Mouse (Mus musculus) heart, adult 11 months (tissue): ENCODE results near the gene Nfib.

Experiments
- DNase-seq: peaks from one replicate; pipeline ENCODE4 v3.0.0; 2022

The Nfib gene

DNA sequence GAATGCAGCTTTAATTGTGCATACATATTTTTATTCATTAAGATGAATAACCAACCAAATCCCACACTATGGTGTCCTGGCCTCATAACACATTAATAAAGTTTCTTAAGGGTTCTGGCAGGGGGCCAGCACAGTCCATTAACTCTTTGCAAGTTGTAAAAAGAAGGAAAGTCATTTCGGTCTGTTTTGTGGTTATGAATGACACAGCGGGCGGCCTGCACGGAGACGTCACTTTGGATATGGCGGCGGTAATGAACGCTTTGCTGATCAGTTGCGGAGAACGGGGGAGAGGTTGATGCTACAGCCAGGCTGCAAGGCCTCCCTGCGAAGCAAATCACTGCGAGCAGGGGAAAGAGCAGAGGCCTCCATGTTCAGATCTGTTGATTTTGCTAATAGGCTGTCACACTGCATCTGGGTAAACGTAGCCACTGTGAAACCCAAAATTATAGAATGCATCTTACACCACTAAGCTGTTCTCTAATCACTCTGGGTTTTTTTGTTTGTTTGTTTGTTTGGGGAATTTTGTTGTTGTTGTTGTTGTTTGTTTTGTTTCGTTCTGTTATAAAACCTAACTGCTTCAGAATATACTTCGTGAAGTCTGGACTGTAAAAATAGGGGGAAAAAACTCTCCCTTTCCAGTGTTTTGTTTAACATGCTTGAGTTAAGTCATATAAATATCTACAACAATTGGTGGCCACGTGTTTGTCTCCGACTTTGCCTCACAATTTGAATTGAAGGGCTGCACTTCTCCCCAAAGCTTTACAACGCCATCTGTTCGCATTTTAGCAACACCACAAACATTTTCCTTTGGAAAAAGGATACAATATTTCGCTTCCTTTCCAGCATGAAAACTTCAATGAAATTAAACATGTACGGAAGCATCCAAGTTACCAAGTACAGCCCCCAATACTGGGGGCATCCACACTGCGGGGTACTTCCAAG, 296.8 kb downstream of the Nfib start:
- peak; percentile 83 for DNase-seq

DNA sequence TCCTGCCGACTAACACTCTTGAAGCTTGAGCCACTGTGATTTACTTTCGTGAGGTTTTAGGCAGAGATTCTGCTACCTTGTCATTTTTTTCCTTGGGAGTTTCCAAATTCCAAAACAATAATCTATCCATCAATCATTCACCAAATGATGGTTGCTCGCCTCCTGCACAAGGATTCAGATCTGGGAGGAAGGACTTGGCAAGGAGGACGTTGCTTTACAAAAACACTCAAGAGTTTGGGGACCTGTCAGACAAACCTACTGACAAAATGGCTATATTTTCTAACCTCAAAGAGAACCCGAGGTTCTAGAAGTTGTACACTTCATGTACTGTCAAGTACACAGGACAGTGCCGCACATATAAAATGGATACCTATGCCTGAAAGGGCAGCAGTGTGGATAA, 299.0 kb downstream of the Nfib start:
- peak; percentile 58 for DNase-seq

- peak; percentile 78 for DNase-seq
Measured at GRCm38 (mm10) chr4:82405791-82406190, 299.8 kb downstream of the Nfib start.

GRCm38 (mm10) chr4:82403975-82404651, 301.4 kb downstream of the Nfib start:
- peak; percentile 97 for DNase-seq

GRCm38 (mm10) chr4:82402666-82403065, 302.9 kb downstream of the Nfib start:
- DNase-seq, result peak; percentile 70

DNA sequence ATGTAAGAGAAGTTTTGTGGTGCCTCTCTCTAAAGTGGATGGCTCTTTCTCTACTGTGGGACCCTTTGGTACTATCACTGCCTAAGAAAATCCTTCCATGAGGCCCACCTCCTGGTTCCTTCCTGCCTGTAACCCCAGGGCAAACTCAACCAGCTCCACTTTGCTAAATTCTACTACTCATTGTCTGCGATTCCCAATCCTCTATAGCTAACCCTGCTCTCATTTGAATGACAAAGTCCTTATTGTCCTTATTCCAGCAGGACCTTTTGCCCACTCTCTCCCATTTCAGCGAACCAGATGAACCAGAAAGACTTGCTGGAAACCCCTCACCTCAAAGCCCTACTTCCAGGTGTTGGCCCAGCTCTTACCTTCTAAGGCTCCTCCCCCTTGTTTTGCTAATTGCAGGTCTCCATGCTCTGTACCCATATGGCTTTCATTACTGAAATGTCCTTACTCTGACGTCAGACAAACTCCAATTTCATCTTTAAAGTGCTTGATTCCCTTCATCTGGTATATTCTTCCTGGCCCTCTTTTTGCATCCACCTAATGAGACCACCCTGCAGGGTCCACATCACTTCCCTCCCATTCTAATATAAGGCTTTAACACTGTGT, 304.0 kb downstream of the Nfib start:
- peak; percentile 54 for DNase-seq

DNA sequence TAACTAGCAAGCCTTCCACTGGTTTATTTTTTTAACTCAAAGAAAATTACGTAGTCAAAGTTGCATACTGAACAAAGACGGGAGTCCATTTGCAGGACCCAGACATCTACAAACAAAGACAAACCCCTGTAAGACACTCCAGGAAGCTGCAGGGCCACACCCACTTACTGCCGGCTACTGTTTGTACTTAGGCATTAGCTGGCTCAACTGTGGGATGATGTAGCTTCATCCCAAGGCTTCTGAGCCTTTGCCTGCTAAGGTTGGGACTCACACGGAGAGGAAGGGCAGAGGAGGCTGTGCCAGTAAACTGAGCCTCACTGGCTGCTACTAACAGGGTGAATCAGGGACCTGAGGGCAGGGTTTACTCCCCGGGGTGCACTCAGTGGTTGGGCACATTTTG, 305.0 kb downstream of the Nfib start:
- peak; percentile 97 for DNase-seq

DNA sequence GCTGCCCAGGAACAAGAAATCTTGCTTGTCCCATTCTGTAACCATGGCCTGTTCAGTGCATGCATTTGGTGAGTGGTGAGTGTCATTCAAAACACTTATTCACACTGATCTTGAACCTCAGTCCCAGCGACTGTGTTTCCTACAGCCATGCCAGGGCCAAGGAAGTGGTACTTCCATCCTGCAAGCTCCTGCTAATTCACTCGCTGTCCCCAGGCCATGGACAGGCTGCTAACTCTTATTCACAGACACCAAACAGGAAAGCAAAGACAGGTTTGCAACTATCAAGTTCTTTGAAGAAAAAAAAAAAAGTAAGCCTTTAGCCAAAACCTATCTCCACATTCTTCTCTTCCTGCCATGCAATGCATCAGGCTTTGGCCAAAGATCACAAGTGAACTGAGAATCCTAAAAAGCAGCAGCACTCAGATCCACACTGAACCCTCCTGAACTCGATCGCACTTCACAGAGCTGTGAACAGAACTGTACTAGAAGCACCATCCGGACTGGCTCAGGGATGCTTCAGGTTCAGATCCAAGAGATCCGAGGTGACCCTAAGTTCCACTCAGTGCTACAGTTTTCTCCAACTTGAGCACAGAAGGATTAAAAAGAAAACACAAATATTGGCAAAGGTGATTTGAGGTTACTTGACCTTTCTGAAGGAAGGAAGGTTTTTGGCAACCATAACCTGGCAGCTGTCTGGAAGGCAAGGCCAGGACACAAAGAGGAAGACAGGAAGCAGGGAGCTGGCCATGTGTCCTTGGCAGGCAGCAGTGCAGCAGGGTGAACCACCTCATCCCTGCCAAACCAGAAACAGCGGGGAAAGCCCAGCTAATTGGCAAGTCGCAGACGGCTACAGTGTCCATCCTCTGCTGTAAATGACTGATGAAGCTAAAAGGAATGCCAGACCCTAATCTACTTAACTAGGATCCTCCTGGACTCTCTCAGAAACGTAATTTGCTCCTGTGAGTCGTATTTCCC, 305.9 kb downstream of the Nfib start:
- DNase-seq, result peak; percentile 99

- peak; percentile 54 for DNase-seq
Measured at GRCm38 (mm10) chr4:82398282-82398681, 307.3 kb downstream of the Nfib start.

- DNase-seq, result peak; percentile 94
Measured at GRCm38 (mm10) chr4:82396805-82397204, 308.7 kb downstream of the Nfib start.

DNA sequence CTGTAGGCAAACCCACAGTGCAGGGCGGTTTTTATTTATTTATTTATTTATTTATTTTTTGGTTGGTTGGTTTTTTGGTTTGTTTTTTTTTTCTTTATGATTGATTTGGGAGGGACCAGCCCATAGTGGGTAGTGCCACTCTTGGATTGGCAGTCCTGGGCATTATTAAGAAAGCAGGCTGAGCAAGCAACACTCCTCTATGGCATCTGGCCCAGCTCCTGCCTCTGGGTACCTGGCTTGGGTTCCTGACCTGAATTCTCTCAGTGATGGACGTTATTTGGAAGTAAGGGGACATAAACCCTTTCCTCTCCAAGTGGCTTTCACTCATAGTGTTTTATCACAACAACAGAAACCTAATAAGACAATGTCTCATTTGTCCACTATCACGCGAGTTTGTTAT, 309.5 kb downstream of the Nfib start:
- DNase-seq, result peak; percentile 83

DNA sequence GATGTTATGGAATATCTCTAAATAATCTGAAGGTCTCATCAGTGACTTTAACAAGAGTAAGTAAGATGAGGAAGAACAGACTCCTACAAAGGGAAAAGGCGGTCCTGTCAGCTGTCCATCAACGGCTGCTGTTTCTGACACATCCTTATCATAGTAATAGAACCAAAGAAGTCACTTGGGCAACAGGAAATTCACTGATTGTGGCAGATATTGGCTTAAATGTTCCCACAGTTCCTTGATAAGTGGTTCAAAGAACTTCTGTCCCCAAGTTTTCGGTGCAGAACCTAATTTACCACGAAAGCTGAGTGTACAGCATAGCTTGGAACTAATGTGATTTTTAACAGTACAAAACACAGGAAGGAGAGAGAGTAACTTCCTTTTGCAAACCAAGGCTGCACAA, 311.2 kb downstream of the Nfib start:
- DNase-seq, result peak; percentile 76

- DNase-seq, result peak; percentile 84
Measured at GRCm38 (mm10) chr4:82393021-82393420, 312.5 kb downstream of the Nfib start.

DNA sequence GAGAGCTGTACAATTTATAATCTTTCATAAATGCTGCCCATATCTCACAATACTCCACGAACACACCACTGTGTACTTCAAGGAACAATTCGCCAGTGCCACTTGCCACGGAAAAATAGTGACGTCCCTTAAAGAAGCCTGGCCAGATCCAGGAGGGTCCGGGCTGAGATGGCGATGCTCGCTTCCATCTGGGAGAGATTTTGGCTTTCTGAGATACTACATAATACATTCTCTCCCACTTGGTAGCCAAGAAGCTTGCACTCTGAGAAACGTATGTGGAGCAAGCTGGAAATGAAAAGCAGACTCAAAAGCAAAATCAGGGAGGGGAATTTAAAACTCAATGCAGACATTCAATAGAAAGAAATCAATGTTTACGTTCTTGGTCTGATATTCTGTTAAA, 313.1 kb downstream of the Nfib start:
- peak; percentile 81 for DNase-seq

DNA sequence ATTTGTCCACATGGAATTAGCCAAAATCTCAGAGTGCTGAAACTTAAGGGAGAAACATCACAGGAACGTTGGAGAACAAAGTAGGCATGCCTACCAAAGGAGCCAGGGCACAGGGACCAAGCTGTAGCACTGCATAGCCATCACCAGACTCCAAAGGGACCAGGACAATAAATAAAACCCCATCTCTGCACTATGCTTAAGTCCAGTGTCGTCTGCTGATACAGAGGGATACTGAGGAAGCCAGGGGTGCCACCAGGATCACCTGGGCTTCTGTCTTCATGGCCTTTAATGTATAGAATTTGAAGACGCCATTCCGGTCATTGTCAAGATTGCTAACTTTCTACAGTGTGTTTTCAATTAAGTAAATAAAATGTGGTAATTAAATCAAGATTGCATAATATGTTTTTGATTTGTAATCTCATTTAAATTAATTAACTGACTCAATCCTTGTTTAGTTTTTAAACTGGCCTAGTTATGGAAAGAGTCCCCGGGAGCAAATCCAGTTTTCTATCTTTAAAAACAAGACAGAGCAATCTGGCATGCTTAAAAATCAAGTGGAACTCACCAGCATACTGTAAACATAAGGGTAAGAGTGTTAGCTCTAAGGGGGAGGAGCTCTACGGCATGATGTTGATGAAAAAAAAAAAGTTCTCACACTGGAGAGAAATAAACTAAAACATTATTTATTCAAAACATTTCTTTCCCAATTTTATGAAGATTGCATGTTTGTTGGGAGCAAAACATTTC, 313.7 kb downstream of the Nfib start:
- peak; percentile 64 for DNase-seq

- peak; percentile 92 for DNase-seq
Measured at GRCm38 (mm10) chr4:82390545-82390944, 315.0 kb downstream of the Nfib start.

GRCm38 (mm10) chr4:82389876-82390275, 315.7 kb downstream of the Nfib start:
- DNase-seq, result peak; percentile 71

DNA sequence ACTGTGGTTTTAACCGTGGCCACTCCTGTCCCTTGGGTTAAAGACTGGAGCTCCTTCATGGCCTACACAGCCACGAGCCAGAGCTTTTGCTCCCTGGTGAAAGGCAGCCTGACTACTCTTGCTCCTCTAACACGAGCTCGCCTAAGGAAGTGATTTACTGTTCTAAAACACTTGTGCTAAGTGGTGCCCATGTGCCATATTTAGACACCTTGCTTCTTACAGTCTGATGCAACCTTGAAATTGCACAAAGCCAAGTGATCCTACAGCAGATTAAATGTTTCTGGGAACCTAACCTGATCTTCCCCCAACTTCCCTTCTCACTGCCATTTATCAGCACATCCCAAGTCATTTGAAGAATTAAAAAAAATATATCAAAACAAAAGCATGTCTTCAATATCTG, 317.9 kb downstream of the Nfib start:
- peak; percentile 86 for DNase-seq

GRCm38 (mm10) chr4:82386222-82386993, 319.1 kb downstream of the Nfib start:
- DNase-seq, result peak; percentile 75

- DNase-seq, result peak; percentile 85
Measured at GRCm38 (mm10) chr4:82385638-82386037, 319.9 kb downstream of the Nfib start.
